Mouse (Mus musculus): Measurements from ENCODE around the gene Atp6v0e. TPM values are rescaled to one million over a fixed set of nuclear protein-coding genes. Genes with fewer than 3 reads are reported as not detected.

The Atp6v0e gene
- polyA plus RNA-seq, 1 experiment = 99.8 TPM

GRCm38 (mm10) chr17:26708993-26709590 is 46.1 kb downstream of the Atp6v0e start:
- TF ChIP-seq CTCF (IDR thresholded peaks at IDR 0.05; ENCODE audit: borderline replicate concordance, insufficient read depth, low read depth, low read length) (no peak), POLR2A (IDR thresholded peaks at IDR 0.05; ENCODE audit: borderline replicate concordance, insufficient read depth, low read length) (no peak)
- H3K27ac ChIP-seq (ENCODE audit: insufficient read depth, low read length) = peak overlapping the region; percentile 66
- H3K4me1 ChIP-seq (ENCODE audit: control insufficient read depth, insufficient read depth, low read length) = peaks cover 25% of the 10 kb centered on the region
- WGBS = 5% methylated on average over 9 of the region's 9 CpGs
- peak overlapping the region; percentile 8 for H3K4me3 ChIP-seq (replicated peaks; ENCODE audit: insufficient read depth, low read depth, low read length)
- peak in 1 of 2 experiments; percentile 61 for DNase-seq
- H3K27me3 ChIP-seq (ENCODE audit: control insufficient read depth, insufficient read depth, low read length) = no peaks in the 10 kb centered on the region

DNA sequence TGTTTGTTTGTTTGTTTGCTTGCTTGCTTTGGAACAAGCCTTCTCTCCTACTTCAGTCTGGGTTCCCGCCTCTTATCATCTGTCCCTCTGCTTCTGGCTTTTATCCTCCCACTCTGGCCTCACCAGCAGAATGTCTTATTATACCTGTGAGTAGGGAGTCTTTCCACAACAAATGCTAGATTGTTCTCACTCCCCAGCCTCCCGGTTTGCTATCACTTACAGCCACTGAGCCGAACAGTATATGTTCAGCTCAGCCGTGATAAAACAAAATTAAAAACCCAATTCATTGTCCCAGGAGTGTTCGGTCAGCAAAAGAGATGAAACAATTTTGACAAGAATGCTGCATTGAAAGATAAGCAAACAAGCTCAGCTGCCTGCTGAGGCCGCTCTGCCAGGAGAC is 47.0 kb downstream of the Atp6v0e start:
- DNase-seq = no peak
- 56% methylated on average over 6 of the region's 6 CpGs for WGBS
- Histone ChIP-seq H3K4me1 (ENCODE audit: control insufficient read depth, insufficient read depth, low read length) (peaks cover 25% of the 10 kb centered on the region), H3K4me3 (replicated peaks; ENCODE audit: insufficient read depth, low read depth, low read length) (no peak overlapping the region), H3K27me3 (ENCODE audit: control insufficient read depth, insufficient read depth, low read length) (no peaks in the 10 kb centered on the region), H3K27ac (ENCODE audit: insufficient read depth, low read length) (no peak overlapping the region)
- TF ChIP-seq CTCF (IDR thresholded peaks at IDR 0.05; ENCODE audit: borderline replicate concordance, insufficient read depth, low read depth, low read length) = no peak
- no peak for TF ChIP-seq POLR2A (IDR thresholded peaks at IDR 0.05; ENCODE audit: borderline replicate concordance, insufficient read depth, low read length)

GRCm38 (mm10) chr17:26715271-26715758 is 52.3 kb downstream of the Atp6v0e start, which contains the start of gene Crebrf:
Gene Crebrf (plus strand): TSS chr17:26715650.
- no peaks in the 10 kb centered on the region for H3K27me3 ChIP-seq (ENCODE audit: control insufficient read depth, insufficient read depth, low read length)
- WGBS = under 1% methylated on average over 41 of the region's 41 CpGs
- H3K27ac ChIP-seq (ENCODE audit: insufficient read depth, low read length) = peak within 1 kb of the TSS; percentile 41; the same call in 1 of the 2 replicates
- peak within 1 kb of the TSS; percentile 95 for H3K4me3 ChIP-seq (replicated peaks; ENCODE audit: insufficient read depth, low read depth, low read length)
- H3K4me1 ChIP-seq (ENCODE audit: control insufficient read depth, insufficient read depth, low read length) = peaks cover 4% of the 10 kb centered on the region; the same call in 1 of the 2 replicates
- TF ChIP-seq CTCF (IDR thresholded peaks at IDR 0.05; ENCODE audit: borderline replicate concordance, insufficient read depth, low read depth, low read length) (no peak), POLR2A (IDR thresholded peaks at IDR 0.05; ENCODE audit: borderline replicate concordance, insufficient read depth, low read length) (peak; percentile 56)
- peak; percentile 97 to 98 for DNase-seq

GRCm38 (mm10) chr17:26715916-26716717 is 53.1 kb downstream of the Atp6v0e start:
- no peaks in the 10 kb centered on the region for H3K27me3 ChIP-seq (ENCODE audit: control insufficient read depth, insufficient read depth, low read length)
- peak; percentile 94 to 96 for DNase-seq
- under 1% methylated on average over 74 of the region's 75 CpGs for WGBS
- H3K27ac ChIP-seq (ENCODE audit: insufficient read depth, low read length) = peak overlapping the region; percentile 33; the same call in 1 of the 2 replicates
- peak overlapping the region; percentile 95 for H3K4me3 ChIP-seq (replicated peaks; ENCODE audit: insufficient read depth, low read depth, low read length)
- TF ChIP-seq POLR2A (IDR thresholded peaks at IDR 0.05; ENCODE audit: borderline replicate concordance, insufficient read depth, low read length) (peak; percentile 26; the same call in 1 of the 2 replicates), CTCF (IDR thresholded peaks at IDR 0.05; ENCODE audit: borderline replicate concordance, insufficient read depth, low read depth, low read length) (no peak)
- H3K4me1 ChIP-seq (ENCODE audit: control insufficient read depth, insufficient read depth, low read length) = peaks cover under 1% of the 10 kb centered on the region; the same call in 1 of the 2 replicates

DNA sequence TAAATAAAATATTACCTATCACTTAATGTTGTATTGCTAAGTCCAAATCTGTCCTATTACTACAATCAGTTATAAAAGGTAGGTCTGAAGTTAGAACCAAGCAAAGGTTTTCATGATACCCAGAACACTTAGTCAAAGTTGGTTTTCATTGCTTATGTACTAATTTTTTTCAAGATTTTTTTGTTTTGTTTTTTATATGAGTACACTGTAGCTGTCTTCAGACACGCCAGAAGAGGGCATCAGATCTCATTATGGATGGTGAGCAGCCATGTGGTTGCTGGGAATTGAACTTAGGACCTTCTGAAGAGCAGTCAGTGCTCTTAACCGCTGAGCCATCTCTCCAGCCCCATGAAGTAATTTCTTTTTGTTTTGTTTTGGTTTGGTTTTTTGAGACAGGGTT is 54.8 kb downstream of the Atp6v0e start:
- no peaks in the 10 kb centered on the region for H3K4me1 ChIP-seq (ENCODE audit: control insufficient read depth, insufficient read depth, low read length)
- no peaks in the 10 kb centered on the region for H3K27me3 ChIP-seq (ENCODE audit: control insufficient read depth, insufficient read depth, low read length)
- H3K27ac ChIP-seq (ENCODE audit: insufficient read depth, low read length) = no peak overlapping the region
- WGBS = 59% methylated on average over 2 of the region's 2 CpGs
- TF ChIP-seq CTCF (IDR thresholded peaks at IDR 0.05; ENCODE audit: borderline replicate concordance, insufficient read depth, low read depth, low read length) = no peak
- no peak for TF ChIP-seq POLR2A (IDR thresholded peaks at IDR 0.05; ENCODE audit: borderline replicate concordance, insufficient read depth, low read length)
- no peak for DNase-seq
- H3K4me3 ChIP-seq (replicated peaks; ENCODE audit: insufficient read depth, low read depth, low read length) = no peak overlapping the region

DNA sequence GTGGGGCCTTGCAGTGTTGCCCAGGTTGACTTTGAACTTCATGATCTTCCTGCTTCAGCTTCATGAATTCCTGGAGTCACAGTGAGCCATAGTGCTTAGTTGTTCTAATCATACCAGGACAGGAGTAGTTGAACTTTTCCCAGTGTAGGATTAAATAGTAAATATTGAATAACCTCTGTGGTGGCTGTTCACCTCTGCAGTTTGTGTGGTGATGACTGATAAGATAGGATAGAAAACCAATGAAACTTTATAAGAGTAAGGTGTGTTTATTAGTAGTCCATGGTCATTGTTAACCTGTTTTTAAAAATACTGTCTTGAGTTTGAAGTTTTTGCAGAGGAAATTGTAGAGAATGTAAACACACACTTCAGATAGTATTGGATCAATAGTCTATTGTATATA is 56.4 kb downstream of the Atp6v0e start:
- DNase-seq = no peak
- H3K4me1 ChIP-seq (ENCODE audit: control insufficient read depth, insufficient read depth, low read length) = no peaks in the 10 kb centered on the region
- no peak overlapping the region for H3K27ac ChIP-seq (ENCODE audit: insufficient read depth, low read length)
- H3K27me3 ChIP-seq (ENCODE audit: control insufficient read depth, insufficient read depth, low read length) = no peaks in the 10 kb centered on the region
- TF ChIP-seq POLR2A (IDR thresholded peaks at IDR 0.05; ENCODE audit: borderline replicate concordance, insufficient read depth, low read length) = no peak
- TF ChIP-seq CTCF (IDR thresholded peaks at IDR 0.05; ENCODE audit: borderline replicate concordance, insufficient read depth, low read depth, low read length) = no peak
- H3K4me3 ChIP-seq (replicated peaks; ENCODE audit: insufficient read depth, low read depth, low read length) = no peak overlapping the region

- Histone ChIP-seq H3K27ac (ENCODE audit: insufficient read depth, low read length) (no peak overlapping the region), H3K4me3 (replicated peaks; ENCODE audit: insufficient read depth, low read depth, low read length) (no peak overlapping the region), H3K4me1 (ENCODE audit: control insufficient read depth, insufficient read depth, low read length) (peaks cover 4% of the 10 kb centered on the region; the same call in 1 of the 2 replicates), H3K27me3 (ENCODE audit: control insufficient read depth, insufficient read depth, low read length) (no peaks in the 10 kb centered on the region)
- TF ChIP-seq CTCF (IDR thresholded peaks at IDR 0.05; ENCODE audit: borderline replicate concordance, insufficient read depth, low read depth, low read length) (no peak), POLR2A (IDR thresholded peaks at IDR 0.05; ENCODE audit: borderline replicate concordance, insufficient read depth, low read length) (no peak)
- DNase-seq = no peak
- WGBS = 75% methylated on average over 2 of the region's 2 CpGs
These were observed 58.8 kb downstream of the Atp6v0e start for GRCm38 (mm10) chr17:26721802-26722201.

All from cerebellum, adult 2 months (tissue).